Mouse (Mus musculus): ENCODE data around the gene Slk. TPM values are rescaled to one million over a fixed set of nuclear protein-coding genes. Genes with fewer than 3 reads are reported as not detected.
A peak's percentile ranks its signal among the peaks of the same experiment; 100 is the strongest.

Slk gene
- polyA plus RNA-seq, 1 experiment from 2014 or later, result 5.1 TPM

DNA sequence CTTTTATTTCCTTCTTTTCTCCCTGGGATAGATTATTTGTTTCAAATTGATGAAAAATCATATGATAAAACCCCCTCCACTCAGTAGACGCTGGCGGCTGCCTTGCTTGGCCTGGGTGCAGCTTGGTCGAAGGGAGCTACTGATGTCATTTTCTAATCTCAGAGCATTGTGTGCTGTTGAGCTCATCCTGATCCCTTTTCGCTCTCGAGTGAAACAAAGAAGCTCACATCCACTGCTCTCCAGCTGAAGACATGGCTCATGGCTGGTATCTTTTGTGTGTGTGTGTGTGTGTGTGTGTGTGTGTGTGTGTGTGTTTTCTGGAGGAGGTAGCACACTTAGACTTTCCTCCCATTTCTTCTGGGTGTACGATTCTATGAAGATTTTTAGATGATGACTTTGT, 66.1 kb downstream of the Slk start:
- no peaks in the 10 kb centered on the region for H3K4me1 ChIP-seq (replicated peaks)
- no peaks in the 10 kb centered on the region for H3K9me3 ChIP-seq
- WGBS, result 79% methylated on average over 6 of the region's 6 CpGs
- H3K36me3 ChIP-seq, result peaks cover 57% of the 10 kb centered on the region
- H3K4me3 ChIP-seq, result no peak overlapping the region
- H3K27me3 ChIP-seq (ENCODE audit: insufficient read depth, poor library complexity, severe bottlenecking), result no peaks in the 10 kb centered on the region
- no peak for DNase-seq (ENCODE audit: low spot score)
- no peak overlapping the region for H3K27ac ChIP-seq

GRCm38 (mm10) chr19:47646508-47647120, 67.1 kb downstream of the Slk start:
- no peaks in the 10 kb centered on the region for H3K4me1 ChIP-seq (replicated peaks)
- peaks cover 47% of the 10 kb centered on the region for H3K36me3 ChIP-seq
- DNase-seq (ENCODE audit: low spot score), result no peak
- H3K27me3 ChIP-seq (ENCODE audit: insufficient read depth, poor library complexity, severe bottlenecking), result no peaks in the 10 kb centered on the region
- H3K9me3 ChIP-seq, result no peaks in the 10 kb centered on the region
- WGBS, result 92% methylated on average over 6 of the region's 6 CpGs
- no peak overlapping the region for H3K4me3 ChIP-seq
- H3K27ac ChIP-seq, result no peak overlapping the region

DNA sequence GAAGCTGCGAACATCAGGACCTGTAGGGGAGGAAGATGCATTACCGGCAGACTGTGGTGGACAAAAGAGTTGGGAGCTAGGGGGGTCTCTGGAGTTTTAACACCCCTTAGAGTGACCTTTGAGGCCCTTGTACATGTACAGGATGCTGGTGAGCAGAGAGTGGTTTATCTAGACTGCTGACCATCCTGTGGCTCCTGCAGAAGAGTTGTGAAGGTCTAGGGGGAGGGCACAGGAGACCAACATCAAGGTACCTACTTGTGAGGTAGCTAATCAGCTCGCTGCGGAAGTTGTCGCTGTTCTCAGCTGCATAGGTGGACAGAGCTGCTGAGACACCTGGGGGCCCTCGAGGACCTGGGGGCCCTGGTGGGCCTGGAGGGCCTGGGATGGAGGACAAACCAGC, 69.6 kb downstream of the Slk start:
- no peaks in the 10 kb centered on the region for H3K9me3 ChIP-seq
- H3K4me1 ChIP-seq (replicated peaks), result peaks cover 6% of the 10 kb centered on the region; the same call in 1 of the 2 replicates
- H3K27me3 ChIP-seq (ENCODE audit: insufficient read depth, poor library complexity, severe bottlenecking), result no peaks in the 10 kb centered on the region
- H3K36me3 ChIP-seq, result peaks cover 29% of the 10 kb centered on the region
- DNase-seq (ENCODE audit: low spot score), result no peak
- WGBS, result 94% methylated on average over 6 of the region's 6 CpGs
- no peak overlapping the region for H3K4me3 ChIP-seq
- H3K27ac ChIP-seq, result no peak overlapping the region

DNA sequence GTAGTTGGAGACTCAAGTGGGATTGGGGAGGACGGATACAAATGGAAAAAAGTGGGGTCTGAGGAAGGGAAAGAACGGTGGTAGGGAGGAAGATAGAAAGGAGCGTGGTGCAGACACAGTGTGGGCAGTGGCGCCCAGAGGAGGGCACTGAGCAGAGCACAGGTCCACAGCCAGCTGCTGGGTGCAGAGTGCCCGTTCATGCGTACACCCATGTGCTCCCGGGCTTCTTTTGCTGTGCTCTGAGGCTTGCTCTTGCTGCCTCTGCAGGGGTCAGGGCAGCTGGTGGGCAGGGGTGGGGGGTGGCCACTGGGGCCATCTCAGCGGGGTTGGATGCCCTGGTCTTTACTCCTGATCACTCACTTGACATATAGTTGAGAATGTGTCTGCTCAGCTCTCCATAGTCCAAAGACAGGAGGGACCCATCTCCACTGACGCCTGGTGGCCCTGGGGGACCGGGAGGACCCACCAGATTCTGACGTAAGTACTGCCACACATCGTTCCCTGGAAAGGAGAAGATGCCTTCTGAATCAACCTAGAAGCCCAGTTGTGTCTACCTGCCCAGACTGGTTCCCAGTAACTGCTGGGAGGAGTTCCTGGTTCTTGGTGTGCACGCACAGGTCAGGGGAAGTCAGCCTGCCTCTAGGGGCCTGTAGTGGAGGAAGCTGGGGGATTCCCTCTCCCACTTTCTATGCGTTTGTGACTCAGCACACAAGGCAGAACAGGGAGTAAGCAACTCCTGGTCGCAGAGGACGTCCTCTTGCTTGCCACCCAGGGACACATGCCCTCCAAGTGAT, 71.1 kb downstream of the Slk start:
- no peak overlapping the region for H3K4me3 ChIP-seq
- no peak for DNase-seq (ENCODE audit: low spot score)
- no peaks in the 10 kb centered on the region for H3K9me3 ChIP-seq
- no peak overlapping the region for H3K27ac ChIP-seq
- 89% methylated on average over 16 of the region's 16 CpGs for WGBS
- no peaks in the 10 kb centered on the region; the same call in 1 of the 2 replicates for H3K27me3 ChIP-seq (ENCODE audit: insufficient read depth, poor library complexity, severe bottlenecking)
- peaks cover 26% of the 10 kb centered on the region for H3K36me3 ChIP-seq
- H3K4me1 ChIP-seq (replicated peaks), result peaks cover 6% of the 10 kb centered on the region; the same call in 1 of the 2 replicates

GRCm38 (mm10) chr19:47651160-47651480, 71.6 kb downstream of the Slk start:
- no peak overlapping the region for H3K27ac ChIP-seq
- no peak for DNase-seq (ENCODE audit: low spot score)
- no peaks in the 10 kb centered on the region for H3K9me3 ChIP-seq
- peaks cover 9% of the 10 kb centered on the region for H3K4me1 ChIP-seq (replicated peaks)
- WGBS, result 95% methylated on average over 5 of the region's 5 CpGs
- H3K27me3 ChIP-seq (ENCODE audit: insufficient read depth, poor library complexity, severe bottlenecking), result no peaks in the 10 kb centered on the region; the same call in 1 of the 2 replicates
- peaks cover 26% of the 10 kb centered on the region for H3K36me3 ChIP-seq
- H3K4me3 ChIP-seq, result no peak overlapping the region

GRCm38 (mm10) chr19:47652255-47652654, 72.8 kb downstream of the Slk start:
- 65% methylated on average over 8 of the region's 8 CpGs for WGBS
- Histone ChIP-seq H3K27ac (peak overlapping the region; percentile 23; the same call in 1 of the 2 replicates), H3K27me3 (ENCODE audit: insufficient read depth, poor library complexity, severe bottlenecking) (no peaks in the 10 kb centered on the region; the same call in 1 of the 2 replicates), H3K36me3 (peaks cover 17% of the 10 kb centered on the region; the same call in 1 of the 2 replicates), H3K9me3 (no peaks in the 10 kb centered on the region), H3K4me3 (no peak overlapping the region), H3K4me1 (replicated peaks) (peaks cover 15% of the 10 kb centered on the region)
- DNase-seq (ENCODE audit: low spot score), result no peak

GRCm38 (mm10) chr19:47653173-47653572, 73.7 kb downstream of the Slk start:
- peaks cover 24% of the 10 kb centered on the region for H3K4me1 ChIP-seq (replicated peaks)
- WGBS, result 90% methylated on average over 8 of the region's 8 CpGs
- no peak overlapping the region for H3K4me3 ChIP-seq
- peaks cover 7% of the 10 kb centered on the region; the same call in 1 of the 2 replicates for H3K36me3 ChIP-seq
- DNase-seq (ENCODE audit: low spot score), result no peak
- H3K27ac ChIP-seq, result no peak overlapping the region
- no peaks in the 10 kb centered on the region; the same call in none of the 2 replicates for H3K27me3 ChIP-seq (ENCODE audit: insufficient read depth, poor library complexity, severe bottlenecking)
- H3K9me3 ChIP-seq, result no peaks in the 10 kb centered on the region

DNA sequence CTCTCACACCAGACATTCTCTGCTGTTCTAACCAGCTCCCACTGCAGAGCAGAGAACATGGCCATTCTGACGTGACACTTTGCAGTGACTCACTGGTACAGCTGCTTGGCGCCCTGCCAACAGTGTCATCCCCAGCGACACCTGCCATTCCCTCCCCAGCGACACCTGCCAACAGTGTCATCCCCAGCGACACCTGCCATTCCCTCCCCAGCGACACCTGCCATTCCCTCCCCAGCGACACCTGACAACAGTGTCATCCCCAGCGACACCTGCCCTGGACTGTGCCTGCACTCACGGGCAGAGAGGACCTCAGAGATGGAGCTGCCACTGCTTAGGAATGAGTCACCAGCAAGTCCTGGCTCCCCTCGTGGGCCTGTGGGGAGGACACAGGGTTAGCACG, 75.4 kb downstream of the Slk start:
- DNase-seq (ENCODE audit: low spot score), result no peak
- H3K36me3 ChIP-seq, result no peaks in the 10 kb centered on the region
- H3K4me1 ChIP-seq (replicated peaks), result peaks cover 28% of the 10 kb centered on the region
- H3K4me3 ChIP-seq, result no peak overlapping the region
- no peaks in the 10 kb centered on the region; the same call in none of the 2 replicates for H3K27me3 ChIP-seq (ENCODE audit: insufficient read depth, poor library complexity, severe bottlenecking)
- no peak overlapping the region for H3K27ac ChIP-seq
- WGBS, result 79% methylated on average over 11 of the region's 11 CpGs
- H3K9me3 ChIP-seq, result no peaks in the 10 kb centered on the region

DNA sequence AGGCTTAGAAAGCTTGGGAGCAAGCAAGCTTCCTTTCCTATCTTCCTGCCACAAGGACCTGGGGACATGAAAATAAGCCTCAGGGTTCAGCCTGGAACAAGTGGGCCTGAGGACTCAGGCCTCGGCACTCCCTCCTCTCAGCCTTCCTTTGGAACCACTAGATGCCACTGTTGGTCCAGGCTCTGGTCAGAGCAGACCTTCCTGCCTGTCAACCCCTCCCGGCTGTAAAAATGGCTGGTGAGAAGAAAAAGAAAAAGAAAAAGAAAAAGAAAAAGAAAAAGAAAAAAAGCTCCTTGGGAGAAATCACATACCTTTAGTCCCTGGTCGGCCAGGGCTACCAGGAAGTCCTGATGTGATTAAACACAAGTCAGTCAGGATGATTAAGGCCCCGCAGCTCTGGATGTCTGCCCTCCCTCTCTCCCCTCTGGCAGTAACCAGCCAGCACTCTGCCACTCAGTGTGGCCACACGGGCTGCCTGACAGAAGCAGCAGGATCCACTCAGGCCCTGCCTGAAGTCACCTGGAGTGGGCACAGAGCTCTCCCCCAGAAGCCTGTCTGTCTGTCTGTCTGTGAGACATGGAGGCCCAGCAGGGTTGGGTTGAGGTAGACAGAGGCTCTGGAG, 79.5 kb downstream of the Slk start:
- Histone ChIP-seq H3K9me3 (no peaks in the 10 kb centered on the region), H3K36me3 (no peaks in the 10 kb centered on the region), H3K27me3 (ENCODE audit: insufficient read depth, poor library complexity, severe bottlenecking) (peaks cover 5% of the 10 kb centered on the region), H3K27ac (peak overlapping the region; percentile 63), H3K4me3 (no peak overlapping the region), H3K4me1 (replicated peaks) (peaks cover 22% of the 10 kb centered on the region)
- DNase-seq (ENCODE audit: low spot score), result peak; percentile 52
- 22% methylated on average over 5 of the region's 5 CpGs for WGBS

DNA sequence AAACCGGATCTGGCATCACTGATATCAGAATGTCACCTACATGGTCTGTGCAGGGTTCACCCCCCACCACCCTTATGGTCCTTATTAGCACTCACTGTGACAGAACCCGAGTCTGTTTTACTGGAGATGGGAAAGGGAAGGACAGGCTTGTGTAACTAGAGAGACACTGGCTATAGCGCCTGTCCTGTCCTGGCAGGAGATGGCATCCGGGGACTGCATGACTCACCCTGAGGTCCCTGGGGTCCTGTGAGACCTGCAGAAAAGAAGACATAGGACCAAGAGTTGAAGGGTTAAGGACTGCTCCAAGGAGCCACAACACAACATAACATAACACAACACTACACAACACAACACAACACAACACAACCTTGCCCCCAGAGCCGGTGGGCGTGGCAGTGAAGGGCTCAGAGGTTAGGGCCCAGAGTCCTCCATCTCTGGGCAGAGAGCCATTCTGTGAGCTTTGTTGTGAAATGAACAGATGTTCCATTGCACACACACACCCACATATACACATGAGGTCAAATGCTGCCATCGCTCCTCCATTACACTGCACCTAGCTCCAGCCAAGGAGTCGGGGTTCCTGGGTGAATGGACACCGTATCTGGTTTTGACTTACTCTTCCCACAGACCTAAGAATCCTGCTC, 80.4 kb downstream of the Slk start:
- no peak overlapping the region for H3K4me3 ChIP-seq
- 90% methylated on average over 9 of the region's 9 CpGs for WGBS
- peaks cover 22% of the 10 kb centered on the region for H3K4me1 ChIP-seq (replicated peaks)
- H3K36me3 ChIP-seq, result no peaks in the 10 kb centered on the region
- peaks cover 5% of the 10 kb centered on the region for H3K27me3 ChIP-seq (ENCODE audit: insufficient read depth, poor library complexity, severe bottlenecking)
- DNase-seq (ENCODE audit: low spot score), result no peak
- H3K27ac ChIP-seq, result no peak overlapping the region; the same call in 1 of the 2 replicates
- H3K9me3 ChIP-seq, result no peaks in the 10 kb centered on the region

DNA sequence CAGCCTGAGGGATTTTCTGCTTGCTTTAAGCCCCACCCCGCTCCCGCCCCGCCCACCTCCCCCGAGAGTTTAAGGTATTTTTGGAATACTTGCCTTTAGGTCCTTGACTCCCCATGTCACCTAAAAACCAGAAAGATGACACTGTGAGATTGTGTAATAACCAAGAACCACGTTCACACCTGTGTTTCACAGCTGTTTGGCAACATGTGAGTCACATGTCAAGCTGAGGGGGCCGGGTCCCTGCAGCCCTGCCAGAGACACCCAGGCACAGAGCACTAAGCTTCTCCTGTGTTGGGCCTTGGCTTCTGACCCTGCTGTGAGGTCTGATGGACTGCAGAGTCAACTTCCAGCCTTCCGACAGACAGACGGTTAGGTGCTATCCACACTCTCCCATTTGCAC, 88.1 kb downstream of the Slk start:
- Histone ChIP-seq H3K27ac (no peak overlapping the region), H3K4me1 (replicated peaks) (peaks cover 19% of the 10 kb centered on the region; the same call in 1 of the 2 replicates), H3K36me3 (no peaks in the 10 kb centered on the region), H3K9me3 (no peaks in the 10 kb centered on the region), H3K27me3 (ENCODE audit: insufficient read depth, poor library complexity, severe bottlenecking) (0 out of 2 replicates have a peak, but pooled peaks cover 2% of the 10 kb centered on the region), H3K4me3 (no peak overlapping the region)
- no peak for DNase-seq (ENCODE audit: low spot score)
- 71% methylated on average over 8 of the region's 8 CpGs for WGBS

GRCm38 (mm10) chr19:47668399-47668798, 88.9 kb downstream of the Slk start:
- peaks cover 19% of the 10 kb centered on the region; the same call in 1 of the 2 replicates for H3K4me1 ChIP-seq (replicated peaks)
- 75% methylated on average over 9 of the region's 9 CpGs for WGBS
- no peaks in the 10 kb centered on the region for H3K36me3 ChIP-seq
- H3K4me3 ChIP-seq, result no peak overlapping the region
- H3K27ac ChIP-seq, result peak overlapping the region; percentile 30; the same call in 1 of the 2 replicates
- no peaks in the 10 kb centered on the region for H3K9me3 ChIP-seq
- no peaks in the 10 kb centered on the region for H3K27me3 ChIP-seq (ENCODE audit: insufficient read depth, poor library complexity, severe bottlenecking)
- DNase-seq (ENCODE audit: low spot score), result no peak
